Mouse (Mus musculus) Muller cell, postnatal 12 days (primary cell): ENCODE measurements around the gene Slc31a1.
A peak's percentile ranks its signal among the peaks of the same experiment; 100 is the strongest.

Experiments
- DNase-seq: peaks from one replicate; pipeline ENCODE4 v3.0.0-alpha.2; 2015; ENCODE audit errors: inconsistent ontology term

The Slc31a1 gene

GRCm38 (mm10) chr4:62364299-62364698 lies 3.8 kb downstream of the Slc31a1 start:
- no peak for DNase-seq

DNA sequence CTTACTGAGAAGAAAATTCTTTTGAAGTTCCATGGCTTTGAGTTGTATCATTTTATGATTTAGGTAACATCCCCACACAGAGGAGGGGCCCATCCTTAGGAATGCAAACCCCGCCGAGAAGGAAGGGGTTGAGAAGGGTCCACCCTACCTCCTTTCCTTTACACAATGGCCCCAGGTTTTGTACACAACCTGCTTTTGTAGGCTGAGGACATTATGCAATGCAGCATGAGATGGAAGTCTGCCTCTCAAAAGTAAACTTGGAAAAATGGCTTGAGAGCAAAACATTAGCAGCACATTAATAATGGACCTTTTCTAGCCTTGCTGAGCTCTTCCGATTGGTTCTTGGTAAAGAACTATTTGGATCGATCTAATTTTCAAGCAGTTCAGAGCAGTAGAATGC lies 5.8 kb downstream of the Slc31a1 start:
- no peak for DNase-seq

DNA sequence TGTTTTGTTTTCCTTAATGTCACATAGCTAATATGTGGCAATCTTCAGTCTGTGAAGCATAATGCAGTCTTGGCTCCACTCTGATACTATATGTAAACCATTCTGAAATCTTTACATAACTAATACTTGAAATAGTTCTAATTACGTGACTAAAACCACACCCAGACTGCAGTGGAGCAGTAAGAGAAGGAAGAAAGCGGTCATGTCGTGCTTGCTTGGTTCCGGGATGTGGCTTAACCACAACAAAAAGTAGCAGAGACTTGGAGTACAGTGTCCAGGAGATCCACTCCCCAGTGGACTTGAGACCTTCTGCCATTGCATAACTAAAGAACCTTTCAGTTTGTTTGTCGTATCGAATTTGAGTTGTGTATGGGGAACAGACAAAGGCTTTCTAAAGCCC lies 7.1 kb downstream of the Slc31a1 start:
- DNase-seq, result no peak

DNA sequence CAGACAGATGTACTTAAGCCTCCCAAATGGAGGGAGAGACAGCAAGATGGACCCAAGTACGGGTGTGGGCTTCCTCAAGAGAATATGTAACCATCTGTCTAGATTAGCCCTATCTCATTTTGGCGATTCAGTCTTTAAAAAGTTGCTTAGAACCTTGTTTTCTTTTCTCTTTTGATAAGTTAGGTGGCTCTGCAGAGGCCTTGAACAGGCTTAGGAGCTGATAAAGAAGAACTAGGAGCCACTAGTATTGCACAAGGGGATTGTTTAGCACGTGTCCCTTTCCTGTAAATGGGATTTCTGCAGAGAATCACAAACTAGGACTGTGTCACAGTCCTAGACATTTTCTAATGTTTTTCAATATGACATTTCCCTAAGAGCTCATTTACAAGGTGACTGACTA lies 8.6 kb downstream of the Slc31a1 start:
- no peak for DNase-seq

- no peak for DNase-seq
These were observed 11.9 kb downstream of the Slc31a1 start for GRCm38 (mm10) chr4:62372410-62372809.

- no peak for DNase-seq
These were observed 12.4 kb downstream of the Slc31a1 start for GRCm38 (mm10) chr4:62372818-62373520.

- no peak for DNase-seq
These were observed 13.1 kb downstream of the Slc31a1 start for GRCm38 (mm10) chr4:62373668-62374067.

GRCm38 (mm10) chr4:62374342-62374741 lies 13.8 kb downstream of the Slc31a1 start:
- DNase-seq, result no peak

- DNase-seq, result no peak
These were observed 15.6 kb downstream of the Slc31a1 start for GRCm38 (mm10) chr4:62376123-62376522.

- no peak for DNase-seq
These were observed 19.3 kb downstream of the Slc31a1 start for GRCm38 (mm10) chr4:62379724-62380381.

- no peak for DNase-seq
These were observed 22.7 kb downstream of the Slc31a1 start for GRCm38 (mm10) chr4:62383207-62383606.

DNA sequence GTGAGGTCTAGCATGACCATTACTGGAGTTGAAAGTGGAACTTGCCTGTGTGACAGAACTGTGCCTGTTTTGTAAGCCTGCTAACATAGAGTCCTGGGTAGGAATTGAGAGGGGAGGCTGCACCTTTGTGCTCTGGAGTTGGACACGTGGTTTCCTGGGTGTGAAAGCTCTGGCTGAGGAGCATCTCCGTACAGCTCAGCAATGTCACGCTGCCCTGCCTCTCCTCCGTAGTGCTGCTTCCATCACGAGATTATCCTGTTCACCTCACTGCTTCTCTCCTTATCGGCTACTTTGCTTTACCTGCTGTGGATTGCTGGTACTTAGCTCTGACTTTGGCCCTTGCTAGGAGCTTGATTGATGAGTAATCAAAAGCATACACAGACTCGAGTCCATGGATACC lies 23.2 kb downstream of the Slc31a1 start:
- no peak for DNase-seq

GRCm38 (mm10) chr4:62384159-62384558 lies 23.6 kb downstream of the Slc31a1 start:
- no peak for DNase-seq

GRCm38 (mm10) chr4:62385439-62385838 lies 24.9 kb downstream of the Slc31a1 start:
- no peak for DNase-seq

DNA sequence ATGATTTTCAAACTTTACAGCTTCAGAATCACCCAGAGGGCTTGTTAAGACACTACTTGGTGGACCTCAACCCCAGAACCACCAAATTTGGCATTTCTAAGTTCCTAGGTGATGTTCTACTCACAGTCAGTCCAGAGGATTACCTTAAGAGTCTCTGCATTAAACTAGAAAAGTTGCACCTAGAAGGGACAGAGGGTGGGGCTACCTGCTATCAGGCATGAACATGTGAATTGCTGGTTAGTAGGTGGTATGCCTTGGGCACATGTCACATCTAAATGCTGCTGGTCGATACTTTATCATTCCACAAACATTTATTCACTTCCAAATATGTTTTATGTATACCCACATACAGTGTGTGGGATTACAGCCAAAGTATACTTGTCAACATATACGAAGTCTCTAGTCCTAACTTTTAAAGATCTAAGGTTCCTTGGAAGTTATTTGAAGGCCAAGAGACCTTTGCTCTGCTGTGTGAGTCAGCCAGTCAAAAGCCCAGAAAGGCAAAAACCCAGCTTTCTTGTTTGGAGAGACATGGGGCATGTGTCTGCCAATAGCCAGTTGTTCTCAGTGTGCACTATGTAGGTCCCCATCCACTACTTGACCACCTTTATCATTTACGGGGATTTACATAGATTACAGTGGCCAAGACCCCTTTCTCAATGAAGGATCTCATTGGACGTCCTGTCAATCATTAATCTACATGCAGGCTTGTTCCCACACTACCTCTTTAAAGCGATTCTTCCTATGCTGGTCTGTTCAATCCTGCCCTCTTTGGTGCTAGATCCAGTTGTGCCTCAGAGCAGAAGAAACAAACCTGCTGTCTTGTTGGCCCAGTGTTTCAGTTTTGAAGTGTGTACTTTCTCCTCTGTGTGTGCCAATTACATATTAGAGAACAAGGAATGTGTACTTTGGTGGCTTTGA lies 29.3 kb downstream of the Slc31a1 start:
- no peak for DNase-seq

GRCm38 (mm10) chr4:62391892-62392291 lies 31.4 kb downstream of the Slc31a1 start:
- no peak for DNase-seq

DNA sequence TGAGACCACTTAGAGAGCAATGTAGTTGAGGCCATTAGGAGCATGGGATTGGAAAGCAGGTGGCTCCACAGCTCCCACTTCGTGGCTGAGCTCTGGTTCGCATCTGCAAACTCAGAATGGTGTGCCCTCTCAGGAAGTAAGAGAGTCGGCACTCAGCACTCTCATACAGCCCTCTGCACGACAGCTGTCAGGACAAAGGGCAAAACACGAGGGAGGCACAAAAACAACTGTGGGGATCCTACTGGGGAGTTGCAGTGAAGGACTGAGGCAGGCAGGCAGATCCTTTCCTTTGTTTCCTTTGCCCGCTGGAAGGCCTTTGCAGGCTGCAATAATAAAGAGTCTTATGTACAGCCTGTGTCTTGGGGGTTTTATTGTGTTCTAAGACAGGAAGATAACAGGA lies 32.9 kb downstream of the Slc31a1 start:
- no peak for DNase-seq

DNA sequence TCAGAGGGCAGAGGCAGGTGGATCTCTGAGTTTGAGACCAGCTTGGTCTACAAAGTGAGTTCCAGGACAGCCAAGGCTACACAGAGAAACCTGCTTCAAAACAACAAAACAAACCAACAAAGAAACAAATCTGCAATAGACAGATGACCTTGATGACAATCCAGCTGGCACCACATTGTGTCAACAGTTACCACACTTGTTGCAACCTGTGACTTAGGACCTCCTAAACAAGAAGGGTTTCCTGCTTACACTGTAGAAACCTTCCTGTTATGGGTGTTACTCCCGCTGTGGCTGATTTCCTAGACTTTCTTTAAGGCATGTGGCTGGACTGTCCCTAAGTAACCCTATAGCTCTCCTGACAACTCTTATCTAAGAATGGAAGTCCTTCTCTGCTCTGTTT lies 35.3 kb downstream of the Slc31a1 start:
- DNase-seq, result no peak

DNA sequence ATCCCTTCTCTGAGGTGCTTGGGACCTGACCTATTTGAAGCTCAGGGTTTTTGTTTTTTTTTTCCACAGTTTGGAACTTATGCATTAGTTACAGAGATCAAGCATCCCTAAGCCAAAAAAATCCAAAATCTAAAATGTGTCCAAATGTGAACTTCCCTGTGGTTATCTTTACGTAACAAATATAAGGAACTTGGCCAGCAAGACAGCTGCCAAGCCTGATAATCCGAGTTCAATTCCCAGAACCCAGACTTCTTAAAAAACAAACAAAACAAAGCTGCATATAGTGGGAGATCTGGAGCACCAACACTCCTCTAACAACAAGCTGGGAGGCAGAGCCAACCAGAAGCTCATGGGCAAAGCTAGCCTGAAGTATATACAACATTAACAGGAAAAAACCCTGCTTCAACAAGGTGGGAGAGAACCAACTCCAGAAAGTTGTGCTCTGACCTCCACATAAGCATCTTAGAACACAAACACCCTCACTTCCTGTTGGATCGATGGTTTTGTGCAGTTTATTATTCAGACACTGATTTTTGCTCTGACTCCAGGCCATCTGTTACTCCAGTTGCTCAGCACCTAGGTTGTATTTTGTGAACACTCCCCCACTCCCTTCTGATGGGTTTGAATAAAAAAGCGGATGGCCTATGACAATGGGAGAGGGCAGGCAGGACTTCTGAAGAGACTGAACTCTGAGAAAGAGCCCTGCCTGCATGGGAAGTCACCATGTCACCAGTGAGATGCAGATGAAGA lies 37.3 kb downstream of the Slc31a1 start:
- DNase-seq, result no peak

GRCm38 (mm10) chr4:62398956-62399355 lies 38.4 kb downstream of the Slc31a1 start:
- peak; percentile 93 for DNase-seq

- no peak for DNase-seq
These were observed 45.6 kb downstream of the Slc31a1 start for GRCm38 (mm10) chr4:62406133-62406532.
